Mouse (Mus musculus) G1E (cell line): ENCODE measurements around the gene Xaf1.

Source experiments
- CTCF ChIP-seq: IDR thresholded peaks from 2 replicates; pipeline ENCODE4 v1.5.1; 2012; ENCODE audit warnings: low read depth, low read length, inconsistent platforms, mixed read lengths
- GATA1 ChIP-seq: IDR thresholded peaks from 2 replicates; pipeline ENCODE4 v1.6.1; 2012; ENCODE audit warnings: borderline replicate concordance, low read length, inconsistent platforms, mixed read lengths
- GATA2 ChIP-seq: IDR thresholded peaks from 2 replicates; pipeline ENCODE4 v1.6.1; 2012; ENCODE audit warnings: low read depth, low read length, inconsistent platforms, borderline replicate concordance
- POLR2AphosphoS5 ChIP-seq: IDR thresholded peaks from 2 replicates; pipeline ENCODE4 v1.6.1; 2012; ENCODE audit warnings: low read depth, low read length, inconsistent platforms; ENCODE audit not compliant: insufficient replicate concordance
- TAL1 ChIP-seq: conservative IDR thresholded peaks from 2 replicates; pipeline ENCODE4 v1.6.1; 2012; ENCODE audit warnings: low read depth, low read length, inconsistent platforms, mixed read lengths

DNA sequence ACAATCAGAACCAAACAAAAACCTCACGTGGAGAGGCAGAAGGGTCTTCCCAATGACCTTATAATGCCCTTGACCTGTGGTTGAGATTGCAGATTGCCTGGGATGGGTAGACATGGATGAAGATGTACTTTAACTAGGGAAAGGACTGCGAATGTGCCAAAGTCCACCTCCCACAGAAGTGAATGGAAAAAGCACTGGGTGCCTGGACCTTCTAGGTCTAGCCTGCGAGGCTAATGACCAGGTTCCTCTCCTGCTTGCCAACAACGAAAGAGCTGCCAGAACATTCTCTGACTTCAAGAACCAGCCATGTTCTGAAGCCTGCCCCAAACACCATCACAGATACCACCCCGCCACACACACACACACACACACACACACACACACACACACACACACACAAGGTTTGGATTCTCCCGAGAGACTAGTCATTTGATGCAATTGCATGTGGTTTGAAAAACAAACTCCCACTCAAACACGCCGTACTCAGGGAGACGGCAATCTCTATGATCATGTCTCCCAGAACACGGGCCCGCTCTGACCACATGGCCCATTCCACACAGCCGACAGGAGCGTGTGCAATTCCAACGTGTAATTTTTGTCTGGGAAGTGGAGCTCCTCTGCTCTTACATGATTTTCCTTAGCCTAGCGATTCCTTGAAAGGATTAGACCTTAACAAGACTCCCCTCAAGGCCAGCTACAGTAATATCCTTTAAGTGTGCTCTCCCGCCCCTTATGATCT is 17.8 kb upstream of the Xaf1 start:
- TF ChIP-seq CTCF (no peak), POLR2AphosphoS5 (no peak), GATA1 (no peak), GATA2 (no peak), TAL1 (no peak)
